Mouse (Mus musculus) CH12.LX (cell line): ENCODE results near the gene Dlx4. TPM values are rescaled to one million over a fixed set of nuclear protein-coding genes. Genes with fewer than 3 reads are reported as not detected.

Experiments
- DNase-seq: peaks from one replicate; pipeline ENCODE4 v3.0.0-alpha.2; 2013; ENCODE audit errors: extremely low read depth
- H3K27ac ChIP-seq: 2 replicates; pipeline ENCODE4 v1.5.1; 2012; ENCODE audit warnings: low read depth, mild to moderate bottlenecking, control low read depth, moderate library complexity; ENCODE audit not compliant: insufficient read depth
- H3K27me3 ChIP-seq: replicated peaks from 2 replicates; pipeline ENCODE3; 2012; ENCODE audit warnings: inconsistent platforms
- H3K36me3 ChIP-seq, 2 experiments: replicated peaks in 1 of 2; 2 replicates each; pipeline versions ENCODE3 to v1.6.1; 2012; ENCODE audit warnings: inconsistent platforms in 1 of 2, low read length in 1 of 2, mild to moderate bottlenecking in 1 of 2, mixed read lengths in 1 of 2, moderate library complexity in 1 of 2; ENCODE audit not compliant: control insufficient read depth in 1 of 2, insufficient read depth in 1 of 2
- H3K4me1 ChIP-seq, 2 experiments: 2 replicates each; pipeline ENCODE4 v1.6.1; 2012; ENCODE audit warnings: inconsistent platforms in 1 of 2, moderate library complexity in 1 of 2; ENCODE audit not compliant: insufficient read depth in 2 of 2, control insufficient read depth in 1 of 2
- H3K4me2 ChIP-seq: 2 replicates; pipeline ENCODE4 v1.6.1; 2012; ENCODE audit warnings: low read depth, mild to moderate bottlenecking, control low read depth; ENCODE audit not compliant: poor library complexity, insufficient read depth, severe bottlenecking
- H3K4me3 ChIP-seq, 3 experiments: fragments of 150-350 bp in 1 of 3; sonication (generic) in 1 of 3; replicated peaks in 1 of 3; 2 replicates each; pipeline versions ENCODE3 to v1.5.1; 2011 to 2012; ENCODE audit warnings: low read depth in 2 of 3, low read length in 2 of 3, mild to moderate bottlenecking in 2 of 3, moderate library complexity in 2 of 3, control low read depth in 1 of 3, improper control_type of control experiment in 1 of 3, inconsistent platforms in 1 of 3, mixed read lengths in 1 of 3; ENCODE audit not compliant: poor library complexity in 1 of 3
- H3K79me2 ChIP-seq: replicated peaks from 2 replicates; pipeline ENCODE4 v1.6.1; 2012; ENCODE audit warnings: mild to moderate bottlenecking, moderate library complexity; ENCODE audit not compliant: control insufficient read depth, poor library complexity, insufficient read depth, severe bottlenecking; ENCODE audit errors: extremely low read depth
- H3K9ac ChIP-seq: 2 replicates; pipeline ENCODE4 v1.6.1; 2012; ENCODE audit warnings: low read depth, mild to moderate bottlenecking, control low read depth, moderate library complexity; ENCODE audit not compliant: insufficient read depth
- H3K9me3 ChIP-seq: replicated peaks from 2 replicates; pipeline ENCODE3; 2012; ENCODE audit warnings: low read length, inconsistent platforms, mixed read lengths
- BHLHE40 ChIP-seq: IDR thresholded peaks from 2 replicates; pipeline ENCODE4 v1.6.1; 2011; ENCODE audit warnings: mild to moderate bottlenecking, low read depth, low read length, improper control_type of control experiment
- CHD2 ChIP-seq: IDR thresholded peaks from 2 replicates; pipeline ENCODE4 v1.6.1; 2011; ENCODE audit warnings: low read length, improper control_type of control experiment
- EP300 ChIP-seq: IDR thresholded peaks from 2 replicates; pipeline ENCODE4 v1.6.1; 2011; ENCODE audit warnings: low read length, improper control_type of control experiment
- ETS1 ChIP-seq: conservative IDR thresholded peaks from 2 replicates; pipeline ENCODE4 v1.6.1; 2012; ENCODE audit warnings: low read depth, mild to moderate bottlenecking, inconsistent platforms, low read length, improper control_type of control experiment, moderate library complexity
- GABPA ChIP-seq: IDR thresholded peaks from 2 replicates; pipeline ENCODE4 v1.6.1; 2012; ENCODE audit warnings: low read depth, low read length, improper control_type of control experiment, inconsistent platforms; ENCODE audit not compliant: insufficient replicate concordance
- HCFC1 ChIP-seq: IDR thresholded peaks from 2 replicates; pipeline ENCODE4 v1.6.1; 2012; ENCODE audit warnings: low read depth, mild to moderate bottlenecking, inconsistent platforms, low read length, improper control_type of control experiment
- IRF4 ChIP-seq: IDR thresholded peaks from 2 replicates; pipeline ENCODE4 v1.6.1; 2014; ENCODE audit warnings: low read depth, mild to moderate bottlenecking, inconsistent platforms, low read length, improper control_type of control experiment
- JUN ChIP-seq: IDR thresholded peaks from 2 replicates; pipeline ENCODE4 v1.6.1; 2011; ENCODE audit warnings: low read depth, mild to moderate bottlenecking, low read length, improper control_type of control experiment, moderate library complexity; ENCODE audit not compliant: insufficient read depth
- JUND ChIP-seq: conservative IDR thresholded peaks from 2 replicates; pipeline ENCODE4 v1.6.1; 2011; ENCODE audit warnings: low read depth, low read length, improper control_type of control experiment
- MEF2A ChIP-seq: IDR thresholded peaks from 2 replicates; pipeline ENCODE4 v1.6.1; 2014; ENCODE audit warnings: low read depth, mild to moderate bottlenecking, inconsistent platforms, low read length, improper control_type of control experiment, borderline replicate concordance
- MXI1 ChIP-seq: IDR thresholded peaks from 2 replicates; pipeline ENCODE4 v1.6.1; 2011; ENCODE audit warnings: mild to moderate bottlenecking, low read depth, low read length, improper control_type of control experiment
- MYC ChIP-seq: IDR thresholded peaks from 2 replicates; pipeline ENCODE4 v1.6.1; 2011; ENCODE audit warnings: low read depth, mild to moderate bottlenecking, improper control_type of control experiment, low read length
- NRF1 ChIP-seq: IDR thresholded peaks from 2 replicates; pipeline ENCODE4 v1.6.1; 2014; ENCODE audit warnings: low read depth, mild to moderate bottlenecking, inconsistent platforms, low read length, improper control_type of control experiment, moderate library complexity
- RAD21 ChIP-seq: IDR thresholded peaks from 2 replicates; pipeline ENCODE4 v1.6.1; 2011; ENCODE audit warnings: low read depth, mild to moderate bottlenecking, low read length, improper control_type of control experiment, moderate library complexity
- SIN3A ChIP-seq: IDR thresholded peaks from 2 replicates; pipeline ENCODE4 v1.6.1; 2012; ENCODE audit warnings: low read length, improper control_type of control experiment, inconsistent platforms
- SMC3 ChIP-seq: IDR thresholded peaks from 2 replicates; pipeline ENCODE4 v1.6.1; 2011; ENCODE audit warnings: low read depth, low read length, improper control_type of control experiment
- USF1 ChIP-seq: IDR thresholded peaks from 2 replicates; pipeline ENCODE4 v1.6.1; 2014; ENCODE audit warnings: low read depth, mild to moderate bottlenecking, inconsistent platforms, low read length, improper control_type of control experiment
- USF2 ChIP-seq: conservative IDR thresholded peaks from 2 replicates; pipeline ENCODE4 v1.6.1; 2011; ENCODE audit warnings: low read depth, low read length, improper control_type of control experiment
- ZC3H11A ChIP-seq: IDR thresholded peaks from 2 replicates; pipeline ENCODE4 v1.6.1; 2012; ENCODE audit warnings: low read depth, mild to moderate bottlenecking, inconsistent platforms, low read length, improper control_type of control experiment
- dilution Hi-C: fragments of 300-500 bp; cut with MboI; formaldehyde crosslinking; loops from 2 replicates; pipeline ENCODE4 v1.14.3; 2020; ENCODE audit warnings: low sequenced_read_pairs; ENCODE audit not compliant: extremely low pct_unique_long_range_greater_than_20kb, extremely low pct_ligation_motif_present
- in situ Hi-C: fragments of 300-500 bp; cut with MboI; formaldehyde crosslinking; loops from 3 replicates; pipeline ENCODE4 v1.14.3; 2019; ENCODE audit warnings: low sequenced_read_pairs, low pct_ligation_motif_present, low pct_unique_long_range_greater_than_20kb, mixed read lengths
- polyA plus RNA-seq: library from polyadenylated mRNA; unstranded; fragments of >175 nt; gene quantifications from 2 replicates; pipeline ENCODE4 v1.2.1, GENCODE M21; 2012; ENCODE audit warnings: low read depth; ENCODE audit not compliant: insufficient read length
- total RNA-seq, 2 experiments: library from RNA; depleted of rRNA; stranded (reverse); fragments of 300-350 nt in 1 of 2; fragments of >200 nt in 1 of 2; gene quantifications; 2 replicates each; pipeline ENCODE4 v1.2.3; 2012 to 2014

The Dlx4 gene
- total and polyA plus RNA-seq, 3 experiments = 0.25 TPM; not detected in 2

DNA sequence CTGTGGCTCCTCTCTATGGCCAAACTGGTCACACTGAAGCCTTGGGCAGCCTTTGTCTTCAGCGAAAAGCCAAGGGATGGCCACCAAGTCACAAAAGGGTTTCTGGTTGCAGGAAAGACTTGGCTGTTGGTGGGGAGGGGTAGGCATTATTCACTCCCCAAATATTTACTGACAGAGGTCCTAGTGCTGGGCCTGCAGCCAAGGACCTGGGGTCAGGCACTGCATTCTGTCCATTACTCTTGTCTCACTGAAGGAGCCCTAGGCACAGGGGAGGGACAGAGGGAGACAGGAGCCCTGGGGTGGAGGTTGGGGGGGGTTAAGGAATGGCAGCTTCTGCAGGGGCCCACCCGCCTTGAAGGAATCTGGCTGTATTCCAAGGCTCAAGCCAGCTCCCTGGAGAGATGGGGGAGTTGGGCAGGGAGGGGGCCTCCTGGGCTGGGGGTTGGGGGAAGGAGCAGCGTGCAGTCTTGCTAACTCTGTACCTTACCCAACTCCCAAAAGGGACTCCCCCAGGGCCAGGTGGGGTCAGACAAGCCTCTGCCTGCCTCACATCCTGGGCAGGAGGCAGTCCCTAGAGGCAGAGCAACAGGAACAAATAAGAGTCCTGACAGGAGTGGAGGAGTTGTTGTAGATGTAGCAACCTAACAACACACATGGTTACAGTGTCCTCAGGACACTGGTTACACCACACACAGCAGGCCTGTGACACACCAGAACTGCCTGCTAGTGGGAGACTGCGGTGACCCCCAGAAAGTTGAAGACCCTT lies 49.3 kb downstream of the Dlx4 start (continued):
- TF ChIP-seq USF1 (no peak), JUN (no peak), ZC3H11A (no peak), MXI1 (peak; percentile 68), USF2 (no peak)

GRCm38 (mm10) chr11:95095596-95095995 lies 50.5 kb downstream of the Dlx4 start:
- H3K79me2 ChIP-seq = no peaks in the 10 kb centered on the region
- H3K9me3 ChIP-seq = peaks cover 6% of the 10 kb centered on the region
- no peak for DNase-seq
- dilution Hi-C loops = no loop called here
- H3K27me3 ChIP-seq = no peaks in the 10 kb centered on the region
- peaks cover 37 to 66% of the 10 kb centered on the region in 2 experiments for H3K4me1 ChIP-seq
- no peak overlapping the region for H3K9ac ChIP-seq
- H3K36me3 ChIP-seq = no peaks in the 10 kb centered on the region
- no peak overlapping the region for H3K4me3 ChIP-seq
- H3K27ac ChIP-seq = no peak overlapping the region
- no peak for TF ChIP-seq EP300
- TF ChIP-seq SMC3 = no peak
- TF ChIP-seq MYC = no peak
- TF ChIP-seq CHD2 = no peak
- no peak for TF ChIP-seq MEF2A
- no peak for TF ChIP-seq IRF4
- no peak for TF ChIP-seq JUND
- TF ChIP-seq GABPA = no peak
- no peak for TF ChIP-seq HCFC1
- no peak for TF ChIP-seq NRF1
- in situ Hi-C loops = no loop called here
- H3K4me2 ChIP-seq = no peak overlapping the region

DNA sequence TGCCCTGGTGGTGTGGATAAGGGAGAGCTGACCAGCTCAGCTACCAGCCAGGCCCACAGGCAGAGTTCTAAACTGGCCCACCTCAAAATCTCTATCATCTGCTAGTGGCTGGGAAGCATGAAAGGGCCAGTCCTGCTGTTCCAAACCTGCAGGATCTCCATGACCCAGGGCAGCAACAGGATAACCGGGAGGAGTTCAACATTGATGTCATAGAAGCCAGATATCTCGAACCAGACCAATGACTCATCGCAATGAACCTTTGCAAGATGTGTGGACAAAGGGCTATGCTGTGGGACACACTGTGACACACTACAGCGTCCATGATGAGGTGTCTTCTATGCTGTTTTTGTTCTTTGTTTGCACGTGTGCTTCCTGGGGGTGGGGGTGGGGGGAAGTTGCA lies 53.0 kb downstream of the Dlx4 start:
- Histone ChIP-seq H3K4me3 (no peak overlapping the region), H3K9ac (no peak overlapping the region), H3K79me2 (no peaks in the 10 kb centered on the region), H3K4me2 (no peak overlapping the region), H3K9me3 (peaks cover 12% of the 10 kb centered on the region), H3K27me3 (no peaks in the 10 kb centered on the region), H3K4me1 (peaks cover 19 to 41% of the 10 kb centered on the region in 2 experiments), H3K27ac (no peak overlapping the region), H3K36me3 (no peaks in the 10 kb centered on the region)
- dilution Hi-C loops (no loop called here), in situ Hi-C loops (no loop called here)
- TF ChIP-seq CHD2 (no peak), HCFC1 (no peak), BHLHE40 (no peak), SIN3A (no peak), RAD21 (no peak), ETS1 (no peak)
- DNase-seq = no peak

Other genes with a start within 250 kb of the Dlx4 start
- gene Col1a1, start 210.0 kb downstream of the Dlx4 start, total RNA-seq (2012; rRNA removed) = 0.13 TPM in 2 replicates
- gene Col1a1, start 210.0 kb downstream of the Dlx4 start, total RNA-seq (2014; rRNA removed) = not detected in 2 replicates
- gene Col1a1, start 210.0 kb downstream of the Dlx4 start, polyA plus RNA-seq = 0.11 and 0.16 TPM in 2 replicates
- not detected in 2 replicates for gene Hils1, start 178.7 kb downstream of the Dlx4 start, total RNA-seq (2012; rRNA removed)
- gene Hils1, start 178.7 kb downstream of the Dlx4 start, total RNA-seq (2014; rRNA removed) = not detected in 2 replicates
- gene Hils1, start 178.7 kb downstream of the Dlx4 start, polyA plus RNA-seq = not detected in 2 replicates
- gene Sgca, start 169.9 kb downstream of the Dlx4 start, total RNA-seq (2012; rRNA removed) = 0.08 and 0.34 TPM in 2 replicates
- not detected in 2 replicates for gene Sgca, start 169.9 kb downstream of the Dlx4 start, total RNA-seq (2014; rRNA removed)
- 0.39 and 0.45 TPM in 2 replicates for gene Sgca, start 169.9 kb downstream of the Dlx4 start, polyA plus RNA-seq
- gene Ppp1r9b, start 155.2 kb downstream of the Dlx4 start, total RNA-seq (2012; rRNA removed) = 21.2 and 21.8 TPM in 2 replicates
- 5.7 and 7.8 TPM in 2 replicates for gene Ppp1r9b, start 155.2 kb downstream of the Dlx4 start, total RNA-seq (2014; rRNA removed)
- 20.3 and 21.2 TPM in 2 replicates for gene Ppp1r9b, start 155.2 kb downstream of the Dlx4 start, polyA plus RNA-seq
- gene Samd14, start 136.4 kb downstream of the Dlx4 start, total RNA-seq (2012; rRNA removed) = 0.04 and 0.17 TPM in 2 replicates
- gene Samd14, start 136.4 kb downstream of the Dlx4 start, total RNA-seq (2014; rRNA removed) = 0.07 TPM in 1 of 2 replicates, not detected in the other
- not detected in 2 replicates for gene Samd14, start 136.4 kb downstream of the Dlx4 start, polyA plus RNA-seq
- gene Pdk2, start 104.9 kb downstream of the Dlx4 start, total RNA-seq (2012; rRNA removed) = not detected in 2 replicates
- not detected in 2 replicates for gene Pdk2, start 104.9 kb downstream of the Dlx4 start, total RNA-seq (2014; rRNA removed)
- gene Pdk2, start 104.9 kb downstream of the Dlx4 start, polyA plus RNA-seq = not detected in 2 replicates
- 34.9 and 53.0 TPM in 2 replicates for gene Itga3, start 69.5 kb downstream of the Dlx4 start, total RNA-seq (2012; rRNA removed)
- 5.5 and 5.8 TPM in 2 replicates for gene Itga3, start 69.5 kb downstream of the Dlx4 start, total RNA-seq (2014; rRNA removed)
- gene Itga3, start 69.5 kb downstream of the Dlx4 start, polyA plus RNA-seq = 8.3 and 9.0 TPM in 2 replicates
- 0.21 and 0.55 TPM in 2 replicates for gene Dlx3, start 26.1 kb downstream of the Dlx4 start, total RNA-seq (2012; rRNA removed)
- 0.08 TPM in 2 replicates for gene Dlx3, start 26.1 kb downstream of the Dlx4 start, total RNA-seq (2014; rRNA removed)
- 0.17 and 0.22 TPM in 2 replicates for gene Dlx3, start 26.1 kb downstream of the Dlx4 start, polyA plus RNA-seq
- gene Tac4, start 115.3 kb upstream of the Dlx4 start, total RNA-seq (2012; rRNA removed) = not detected in 2 replicates
- gene Tac4, start 115.3 kb upstream of the Dlx4 start, total RNA-seq (2014; rRNA removed) = not detected in 2 replicates
- 0.19 TPM in 1 of 2 replicates, not detected in the other for gene Tac4, start 115.3 kb upstream of the Dlx4 start, polyA plus RNA-seq
- 59.5 and 60.3 TPM in 2 replicates for gene Kat7, start 164.0 kb upstream of the Dlx4 start, total RNA-seq (2012; rRNA removed)
- 65.1 and 66.7 TPM in 2 replicates for gene Kat7, start 164.0 kb upstream of the Dlx4 start, total RNA-seq (2014; rRNA removed)
- gene Kat7, start 164.0 kb upstream of the Dlx4 start, polyA plus RNA-seq = 82.0 and 90.2 TPM in 2 replicates
- 1.5 and 2.2 TPM in 2 replicates for gene Fam117a, start 190.8 kb upstream of the Dlx4 start, total RNA-seq (2012; rRNA removed)
- 0.54 and 0.62 TPM in 2 replicates for gene Fam117a, start 190.8 kb upstream of the Dlx4 start, total RNA-seq (2014; rRNA removed)
- gene Fam117a, start 190.8 kb upstream of the Dlx4 start, polyA plus RNA-seq = 0.91 and 0.98 TPM in 2 replicates
- 47.0 and 74.9 TPM in 2 replicates for gene Slc35b1, start 238.4 kb upstream of the Dlx4 start, total RNA-seq (2012; rRNA removed)
- 75.1 and 76.4 TPM in 2 replicates for gene Slc35b1, start 238.4 kb upstream of the Dlx4 start, total RNA-seq (2014; rRNA removed)
- 119 and 125 TPM in 2 replicates for gene Slc35b1, start 238.4 kb upstream of the Dlx4 start, polyA plus RNA-seq